ENCODE assay signal across 8 mouse cellular contexts in the genomic region with DNA sequence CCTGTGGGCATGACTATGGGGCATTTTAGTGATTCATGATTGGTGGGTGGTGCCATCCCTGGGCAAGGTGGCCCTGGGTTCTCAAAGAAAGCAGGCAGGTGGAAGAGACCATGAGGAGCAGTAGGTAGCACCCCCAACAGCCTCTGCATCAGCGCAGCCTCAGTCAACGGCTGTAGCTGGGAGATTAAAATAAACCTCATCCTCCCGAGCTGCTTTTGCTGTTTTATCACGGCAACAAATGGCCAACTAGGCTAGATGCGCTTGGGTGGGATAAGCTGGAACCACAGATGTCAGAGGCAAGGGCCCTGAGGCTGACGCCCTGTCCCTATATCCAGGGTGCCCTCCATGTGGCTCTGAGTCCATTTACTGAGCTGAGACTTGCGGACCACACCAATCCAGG. TPM values are rescaled to one million over a fixed set of nuclear protein-coding genes. Genes with fewer than 3 reads are reported as not detected.
DNase-seq lines count a peak whose midpoint lies in the region; ATAC-seq and TF ChIP-seq lines count a peak whose summit lies in the region.

No protein-coding gene starts in this region.

- no peaks in the 10 kb centered on the region for H3K27me3 ChIP-seq in heart, embryonic 11.5 days (ENCODE audit: control insufficient read depth, insufficient read depth, low read length)
- H3K27me3 ChIP-seq in heart, adult 2 months (ENCODE audit: control insufficient read depth, insufficient read depth, low read length): no peaks in the 10 kb centered on the region
- no peaks in the 10 kb centered on the region for H3K27me3 ChIP-seq in hindbrain, embryonic 13.5 days

- TF ChIP-seq CTCF in heart, adult 2 months (IDR thresholded peaks at IDR 0.05): no peak

- H3K36me3 ChIP-seq in heart, embryonic 11.5 days (ENCODE audit: control insufficient read depth, insufficient read depth, low read length): peaks cover 21% of the 10 kb centered on the region
- H3K36me3 ChIP-seq in heart, adult 2 months (ENCODE audit: control insufficient read depth, insufficient read depth, low read length): no peaks in the 10 kb centered on the region
- peaks cover 51% of the 10 kb centered on the region for H3K36me3 ChIP-seq in hindbrain, embryonic 13.5 days

- H3K79me2 ChIP-seq in heart, adult 2 months (replicated peaks; ENCODE audit: control insufficient read depth, insufficient read depth, low read length): peaks cover 4% of the 10 kb centered on the region

- WGBS in heart, embryonic 11.5 days (ENCODE audit: insufficient replicate concordance): 70% methylated on average over 7 of the region's 7 CpGs
- 72% methylated on average over 7 of the region's 7 CpGs for WGBS in heart, adult 2 months
- WGBS in hindbrain, embryonic 13.5 days: 62% methylated on average over 7 of the region's 7 CpGs

- H3K27ac ChIP-seq in heart, embryonic 11.5 days (ENCODE audit: low read depth, low read length): no peak overlapping the region
- no peak overlapping the region for H3K27ac ChIP-seq in heart, adult 2 months
- peak overlapping the region; percentile 99 for H3K27ac ChIP-seq in hindbrain, embryonic 13.5 days

- no peaks in the 10 kb centered on the region for H3K9me3 ChIP-seq in heart, embryonic 11.5 days (replicated peaks; ENCODE audit: control insufficient read depth, low read length)
- no peaks in the 10 kb centered on the region for H3K9me3 ChIP-seq in hindbrain, embryonic 13.5 days

- DNase-seq in heart, adult 2 months: no peak
- DNase-seq in c-Kit-positive CD71-positive TER-119-positive erythroid progenitor cells, embryonic 14.5 days (ENCODE audit: low spot score): peak; percentile 73
- DNase-seq in embryo, embryonic 11 days: no peak
- no peak for DNase-seq in left cerebral cortex, adult 11 months (ENCODE audit: low spot score)
- DNase-seq in adrenal gland, postnatal 25 days: no peak

- peak overlapping the region; percentile 85 for H3K4me3 ChIP-seq in heart, embryonic 11.5 days (ENCODE audit: low read depth, low read length)
- no peak overlapping the region for H3K4me3 ChIP-seq in heart, adult 2 months
- peak overlapping the region; percentile 98 for H3K4me3 ChIP-seq in hindbrain, embryonic 13.5 days

- ATAC-seq in heart, embryonic 11.5 days (replicated peaks; ENCODE audit: insufficient number of reproducible peaks, low FRiP score, low TSS enrichment): no peak
- no peak for ATAC-seq in hindbrain, embryonic 13.5 days (ENCODE audit: low FRiP score)
- peak; percentile 73 for ATAC-seq in megakaryocyte-erythroid progenitor cell, adult 5-6 weeks (replicated peaks; ENCODE audit: low FRiP score, low TSS enrichment, poor library complexity, severe bottlenecking)

- peak overlapping the region; percentile 95 for H3K9ac ChIP-seq in heart, embryonic 11.5 days (ENCODE audit: low read depth, low read length)
- H3K9ac ChIP-seq in heart, adult 2 months (ENCODE audit: low read depth, low read length): no peak overlapping the region
- H3K9ac ChIP-seq in hindbrain, embryonic 13.5 days: peak overlapping the region; percentile 100

- intact Hi-C loops in heart, adult 2 months (cut with DNase I): no loop called here

- peaks cover 34% of the 10 kb centered on the region for H3K4me1 ChIP-seq in heart, embryonic 11.5 days (ENCODE audit: control insufficient read depth, insufficient read depth, low read length)
- peaks cover 5% of the 10 kb centered on the region for H3K4me1 ChIP-seq in heart, adult 2 months (ENCODE audit: control insufficient read depth, insufficient read depth, low read length)
- peaks cover 57% of the 10 kb centered on the region for H3K4me1 ChIP-seq in hindbrain, embryonic 13.5 days (replicated peaks)

- peak overlapping the region; percentile 96 for H3K4me2 ChIP-seq in heart, embryonic 11.5 days
- H3K4me2 ChIP-seq in hindbrain, embryonic 13.5 days: peak overlapping the region; percentile 100

- TF ChIP-seq POLR2A in heart, adult 2 months (IDR thresholded peaks at IDR 0.05; ENCODE audit: insufficient read depth, low read depth, low read length): no peak

- no peak for TF ChIP-seq EP300 in heart, adult 2 months (IDR thresholded peaks at IDR 0.05; ENCODE audit: insufficient read depth, low read depth, low read length)

RNA-seq across cellular contexts. Expression of gene Mex3d, which starts 2.8 kb away (rescaled TPM):
- 4.0 and 6.4 TPM in 2 replicates for polyA plus RNA-seq in heart, embryonic 11.5 days (2014; fragmentation: Nextera tagmentation; extraction: Ambion mirVana)
- total RNA-seq in heart, adult 2 months (2021): 1 to 10 TPM; 7.3 to 7.5 TPM
- 5.8 and 7.9 TPM in 2 replicates for polyA plus RNA-seq in heart, adult 2 months (2012; rRNA removed)
- polyA plus RNA-seq in hindbrain, embryonic 13.5 days (2015; fragmentation: Nextera tagmentation; extraction: Ambion mirVana): 14.8 and 16.5 TPM in 2 replicates
- 8.0 and 9.1 TPM in 2 replicates for total RNA-seq in megakaryocyte-erythroid progenitor cell, adult 5-6 weeks (2014; fragmentation: Nextera tagmentation)
- total RNA-seq in megakaryocyte-erythroid progenitor cell, adult 5-6 weeks (2017): 13.0 and 14.7 TPM in 2 replicates
- total RNA-seq in adrenal gland, postnatal 25 days (2021): 18.3 and 21.7 TPM in 2 replicates

RNA-seq across cellular contexts. Expression of gene Mbd3, which starts 14.6 kb away (rescaled TPM):
- polyA plus RNA-seq in heart, embryonic 11.5 days (2014; fragmentation: Nextera tagmentation; extraction: Ambion mirVana): 151 and 171 TPM in 2 replicates
- total RNA-seq in heart, adult 2 months (2021): 10 to 100 TPM; 86.5 to 95.2 TPM
- polyA plus RNA-seq in heart, adult 2 months (2012; rRNA removed): 91.4 and 95.1 TPM in 2 replicates
- polyA plus RNA-seq in hindbrain, embryonic 13.5 days (2015; fragmentation: Nextera tagmentation; extraction: Ambion mirVana): 230 TPM in 2 replicates
- 105 and 113 TPM in 2 replicates for total RNA-seq in megakaryocyte-erythroid progenitor cell, adult 5-6 weeks (2014; fragmentation: Nextera tagmentation)
- total RNA-seq in megakaryocyte-erythroid progenitor cell, adult 5-6 weeks (2017): 80.0 and 93.8 TPM in 2 replicates
- total RNA-seq in adrenal gland, postnatal 25 days (2021): 127 and 139 TPM in 2 replicates

RNA-seq across cellular contexts. Expression of gene Uqcr11, which starts 21.9 kb away (rescaled TPM):
- polyA plus RNA-seq in heart, embryonic 11.5 days (2014; fragmentation: Nextera tagmentation; extraction: Ambion mirVana): 1,161 and 1,177 TPM in 2 replicates
- total RNA-seq in heart, adult 2 months (2021): 1,000 to 10,000 TPM; 1,743 to 1,981 TPM
- 5,192 and 5,251 TPM in 2 replicates for polyA plus RNA-seq in heart, adult 2 months (2012; rRNA removed)
- 575 and 577 TPM in 2 replicates for polyA plus RNA-seq in hindbrain, embryonic 13.5 days (2015; fragmentation: Nextera tagmentation; extraction: Ambion mirVana)
- total RNA-seq in megakaryocyte-erythroid progenitor cell, adult 5-6 weeks (2014; fragmentation: Nextera tagmentation): 485 and 702 TPM in 2 replicates
- total RNA-seq in megakaryocyte-erythroid progenitor cell, adult 5-6 weeks (2017): 241 and 254 TPM in 2 replicates
- total RNA-seq in adrenal gland, postnatal 25 days (2021): 728 and 779 TPM in 2 replicates

RNA-seq across cellular contexts. Expression of gene Plk5, which starts 28.4 kb away (rescaled TPM):
- polyA plus RNA-seq in heart, embryonic 11.5 days (2014; fragmentation: Nextera tagmentation; extraction: Ambion mirVana): not detected in 2 replicates
- total RNA-seq in heart, adult 2 months (2021): under 1 TPM; 0.50 to 0.63 TPM
- polyA plus RNA-seq in heart, adult 2 months (2012; rRNA removed): 2.0 and 2.7 TPM in 2 replicates
- 1.2 and 1.7 TPM in 2 replicates for polyA plus RNA-seq in hindbrain, embryonic 13.5 days (2015; fragmentation: Nextera tagmentation; extraction: Ambion mirVana)
- 0.79 TPM in 1 of 2 replicates, not detected in the other for total RNA-seq in megakaryocyte-erythroid progenitor cell, adult 5-6 weeks (2014; fragmentation: Nextera tagmentation)
- not detected in 2 replicates for total RNA-seq in megakaryocyte-erythroid progenitor cell, adult 5-6 weeks (2017)
- total RNA-seq in adrenal gland, postnatal 25 days (2021): 0.15 TPM in 1 of 2 replicates, not detected in the other

RNA-seq across cellular contexts. Expression of gene Adamtsl5, which starts 36.5 kb away (rescaled TPM):
- 2.4 and 3.7 TPM in 2 replicates for polyA plus RNA-seq in heart, embryonic 11.5 days (2014; fragmentation: Nextera tagmentation; extraction: Ambion mirVana)
- total RNA-seq in heart, adult 2 months (2021): 10 to 100 TPM; 71.9 to 84.5 TPM
- polyA plus RNA-seq in heart, adult 2 months (2012; rRNA removed): 80.9 and 85.2 TPM in 2 replicates
- 0.42 and 0.66 TPM in 2 replicates for polyA plus RNA-seq in hindbrain, embryonic 13.5 days (2015; fragmentation: Nextera tagmentation; extraction: Ambion mirVana)
- total RNA-seq in megakaryocyte-erythroid progenitor cell, adult 5-6 weeks (2014; fragmentation: Nextera tagmentation): 1.5 and 3.3 TPM in 2 replicates
- total RNA-seq in megakaryocyte-erythroid progenitor cell, adult 5-6 weeks (2017): 0.30 and 2.3 TPM in 2 replicates
- total RNA-seq in adrenal gland, postnatal 25 days (2021): 8.9 and 10.4 TPM in 2 replicates
